Mouse (Mus musculus) neural tube, embryonic 15.5 days (tissue): ENCODE data around the gene Glyctk. TPM values are rescaled to one million over a fixed set of nuclear protein-coding genes. Genes with fewer than 3 reads are reported as not detected.
A peak's percentile ranks its signal among the peaks of the same experiment; 100 is the strongest.

Experiments
- microRNA counts: library from miRNA; unstranded; fragments of <30 nt; microRNA quantifications from one replicate; lab custom pipeline; 2016
- microRNA-seq: library from miRNA; unstranded; fragments of <30 nt; microRNA quantifications from one replicate; pipeline ENCODE4, GENCODE M21; 2017
- polyA plus RNA-seq: library from polyadenylated mRNA; unstranded; fragments of >200 nt; fragmentation: Nextera tagmentation; extraction: Ambion mirVana; gene quantifications from 2 replicates; pipeline ENCODE4 v1.2.1, GENCODE M21; 2015

The Glyctk gene
- polyA plus RNA-seq, 1 experiment from 2014 or later = 2.3 TPM

MicroRNA genes within 50 kb of the gene (microRNA counts, 519-probe panel; counts per million panel counts)
- 4,457 counts per million, percentile 98 among the panel's probes with 10 or more counts for microRNA mmu-let-7g (lab: Ali Mortazavi, UCI)

Small RNA genes lying within 50 kb of the gene (microRNA-seq; reads per million reads assigned to microRNA genes)
- 182 reads per million, percentile 61 among the genes with 10 or more reads in this experiment for gene Mir135a-1
- 38,639 reads per million, percentile 99 among the genes with 10 or more reads in this experiment for gene Mirlet7g

Other genes with a start within 250 kb of the Glyctk start
- gene Col6a5, start 197.5 kb downstream of the Glyctk start, polyA plus RNA-seq = 0.04 and 0.17 TPM in 2 replicates
- gene Col6a4, start 61.4 kb downstream of the Glyctk start, polyA plus RNA-seq = 1.2 and 3.5 TPM in 2 replicates
- 28.6 and 32.1 TPM in 2 replicates for gene Wdr82, start 12.8 kb upstream of the Glyctk start, polyA plus RNA-seq
- 16.9 and 20.5 TPM in 2 replicates for gene Ppm1m, start 41.6 kb upstream of the Glyctk start, polyA plus RNA-seq
- 48.1 and 58.2 TPM in 2 replicates for gene Twf2, start 45.0 kb upstream of the Glyctk start, polyA plus RNA-seq
- 0.05 TPM in 1 of 2 replicates, not detected in the other for gene Tlr9, start 64.5 kb upstream of the Glyctk start, polyA plus RNA-seq
- 105 and 107 TPM in 2 replicates for gene Alas1, start 90.5 kb upstream of the Glyctk start, polyA plus RNA-seq
- gene Poc1a, start 122.9 kb upstream of the Glyctk start, polyA plus RNA-seq = 7.0 and 13.3 TPM in 2 replicates
- 13.9 and 16.4 TPM in 2 replicates for gene Dusp7, start 210.5 kb upstream of the Glyctk start, polyA plus RNA-seq